Mouse (Mus musculus) colon, adult 2 months (tissue): Measurements from ENCODE around the gene Gm21830. TPM values are rescaled to one million over a fixed set of nuclear protein-coding genes. Genes with fewer than 3 reads are reported as not detected.

Source experiments
- polyA plus RNA-seq: library from polyadenylated mRNA; depleted of rRNA; stranded (reverse); fragments of >200 nt; gene quantifications from 2 replicates; pipeline ENCODE4 v1.2.3, GENCODE M21; 2012; rRNA removed

The Gm21830 gene
- not detected in 2 replicates for polyA plus RNA-seq

GRCm38 (mm10) chr2:67413425-67413824 is at the start of gene Gm21830:
Gene Gm21830, plus strand, starts transcription at chr2:67413725.

GRCm38 (mm10) chr2:67433081-67433480 is 19.6 kb downstream of the Gm21830 start, which contains the start of gene Gm26727:
Gene Gm26727, minus strand, starts transcription at chr2:67433181.

DNA sequence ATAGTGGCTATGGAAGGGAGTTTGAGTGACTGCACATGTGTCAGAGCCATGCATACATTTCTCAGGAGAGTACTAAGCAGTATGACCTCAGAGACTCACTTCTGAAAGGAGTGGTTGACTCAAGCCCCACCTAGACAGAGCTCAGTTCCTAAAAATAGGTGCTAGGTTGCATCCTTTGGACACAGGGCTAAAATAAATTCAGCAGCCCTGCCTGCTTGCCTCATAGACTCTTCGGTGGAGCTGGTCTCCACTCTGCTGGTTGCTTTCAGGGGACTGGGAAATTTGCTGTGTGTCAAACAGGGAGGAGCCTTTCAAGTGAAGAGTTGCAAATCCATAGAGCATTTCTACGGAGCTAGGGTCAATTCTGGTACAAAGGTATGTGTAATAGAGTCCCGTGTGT is 32.3 kb downstream of the Gm21830 start, which contains the start of gene Xirp2:
Gene Xirp2, plus strand, starts transcription at position 223 of the 400 bp plus-strand sequence.

Other genes with a start within 250 kb of the Gm21830 start
- gene Gm26727, start 19.5 kb downstream of the Gm21830 start, polyA plus RNA-seq: not detected in 2 replicates
- gene Xirp2, start 32.3 kb downstream of the Gm21830 start, polyA plus RNA-seq: not detected in 2 replicates
- gene B3galt1, start 152.1 kb downstream of the Gm21830 start, polyA plus RNA-seq: 0.12 and 0.16 TPM in 2 replicates